Mouse (Mus musculus) liver, embryonic 11.5 days (tissue): Measurements from ENCODE around the gene Cspg5. TPM values are rescaled to one million over a fixed set of nuclear protein-coding genes. Genes with fewer than 3 reads are reported as not detected.

Experiments used
- ATAC-seq: fragments of 200-750 bp; cut with Nextera tagmentation; replicated peaks from 2 replicates; pipeline ENCODE4 v1.8.0; 2017; ENCODE audit warnings: moderate number of reproducible peaks, mild to moderate bottlenecking, moderate TSS enrichment, moderate library complexity; ENCODE audit not compliant: low FRiP score
- DNase-seq: peaks from one replicate; pipeline ENCODE4 v3.0.0-alpha.2; 2017; ENCODE audit warnings: low spot score
- H3K27ac ChIP-seq: fragments of 300-500 bp; sonication (generic); 2 replicates; pipeline ENCODE4 v1.5.1; 2014; ENCODE audit warnings: mild to moderate bottlenecking, low read depth, low read length, control low read depth
- H3K27me3 ChIP-seq: fragments of 300-500 bp; sonication (generic); replicated peaks from 2 replicates; pipeline ENCODE4 v1.6.1; 2014; ENCODE audit warnings: low read length, mixed read lengths; ENCODE audit not compliant: control insufficient read depth, insufficient read depth
- H3K36me3 ChIP-seq: fragments of 300-500 bp; sonication (generic); 2 replicates; pipeline ENCODE4 v1.6.1; 2014; ENCODE audit warnings: mild to moderate bottlenecking, low read length, moderate library complexity, mixed read lengths; ENCODE audit not compliant: control insufficient read depth, insufficient read depth
- H3K4me1 ChIP-seq: fragments of 300-500 bp; sonication (generic); replicated peaks from 2 replicates; pipeline ENCODE4 v1.6.1; 2014; ENCODE audit warnings: low read length, mixed read lengths; ENCODE audit not compliant: control insufficient read depth, insufficient read depth
- H3K4me2 ChIP-seq: fragments of 300-500 bp; sonication (generic); 2 replicates; pipeline ENCODE4 v1.6.1; 2014; ENCODE audit warnings: mild to moderate bottlenecking, control low read depth, moderate library complexity
- H3K4me3 ChIP-seq: fragments of 300-500 bp; sonication (generic); 2 replicates; pipeline ENCODE4 v1.5.1; 2014; ENCODE audit warnings: low read depth, low read length, control low read depth
- H3K9ac ChIP-seq: fragments of 300-500 bp; sonication (generic); 2 replicates; pipeline ENCODE4 v1.6.1; 2014; ENCODE audit warnings: low read depth, low read length, control low read depth
- H3K9me3 ChIP-seq: fragments of 300-500 bp; sonication (generic); 2 replicates; pipeline ENCODE4 v1.6.1; 2016; ENCODE audit warnings: low read length, inconsistent platforms, mixed read lengths; ENCODE audit not compliant: control insufficient read depth
- WGBS: fragments of 180-500 bp; shearing (Covaris S2); extraction: QIAGEN DNeasy Blood & Tissue Kit; methylation state at CpG from one replicate; pipeline ENCODE4 v1.1.7; 2014; 5-methylcytosine and 5-hydroxymethylcytosine counted together
- microRNA-seq: library from miRNA; unstranded; fragments of <30 nt; microRNA quantifications from one replicate; pipeline ENCODE4, GENCODE M21; 2017; ENCODE audit warnings: borderline number of aligned reads
- polyA plus RNA-seq: library from polyadenylated mRNA; unstranded; fragments of >200 nt; fragmentation: Nextera tagmentation; extraction: Ambion mirVana; gene quantifications from 2 replicates; pipeline ENCODE4 v1.2.1, GENCODE M21; 2014

Cspg5 gene
- polyA plus RNA-seq, 1 experiment from 2014 or later, result 0.21 TPM

DNA sequence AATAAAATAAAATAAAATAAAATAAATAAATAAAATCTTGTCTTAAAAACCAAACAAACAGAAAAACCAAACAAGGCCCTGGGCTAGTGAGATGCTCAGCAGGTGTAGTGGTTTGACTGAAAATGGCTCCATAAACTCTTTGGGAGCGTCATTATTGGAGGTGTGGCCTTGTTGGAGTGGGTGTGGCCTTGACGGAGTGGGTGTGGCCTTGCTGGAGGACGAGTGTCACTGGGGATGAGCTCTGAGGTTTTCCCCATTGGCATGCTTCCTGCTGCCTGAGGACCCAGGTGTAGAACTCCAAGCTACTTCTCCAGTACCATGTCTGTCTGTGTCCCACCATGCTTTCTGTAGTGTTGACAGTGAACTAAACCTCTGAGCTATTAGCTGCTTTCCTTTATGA, 51.2 kb downstream of the Cspg5 start:
- 37% methylated on average over 3 of the region's 3 CpGs for WGBS

DNA sequence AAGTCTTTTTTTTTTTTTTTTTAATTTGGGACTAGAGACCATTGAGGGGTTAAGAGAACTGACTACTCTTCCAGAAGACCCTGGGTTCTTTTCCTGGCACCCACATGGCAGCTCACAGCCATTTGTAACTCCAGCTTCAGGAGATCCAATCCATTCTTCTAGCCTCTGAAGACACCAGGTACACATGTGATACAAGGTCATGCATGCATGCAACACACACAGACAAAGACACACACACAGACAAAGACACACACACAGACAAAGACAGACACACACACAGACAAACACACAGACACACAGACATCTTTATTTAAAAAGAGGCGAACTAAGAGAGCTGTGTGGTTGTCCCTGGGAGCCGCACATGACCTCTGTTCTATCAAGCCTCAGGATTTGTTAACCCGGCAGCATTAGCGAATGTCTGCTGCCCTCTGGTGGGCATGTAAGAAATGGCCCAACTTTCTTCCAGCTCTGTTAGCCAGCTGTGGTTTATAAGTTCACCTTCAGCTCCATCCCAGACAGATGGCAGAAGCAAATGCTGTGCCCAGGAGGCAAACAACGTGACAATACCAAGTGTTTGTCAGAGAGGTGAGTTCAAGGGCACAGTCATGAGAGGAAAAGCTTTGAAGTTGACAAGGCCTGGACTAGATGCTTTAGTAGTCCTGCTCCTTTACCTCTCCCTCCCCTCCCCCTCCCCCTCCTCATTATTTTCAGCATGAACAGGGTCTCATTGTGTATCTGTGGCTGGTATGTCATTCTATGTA, 53.5 kb downstream of the Cspg5 start:
- ATAC-seq, result 0 out of 2 replicates have a peak, but pooled peaks have one; percentile 23
- 4% methylated on average over 5 of the region's 5 CpGs for WGBS
- no peak overlapping the region for H3K9ac ChIP-seq
- H3K4me3 ChIP-seq, result no peak overlapping the region
- H3K4me2 ChIP-seq, result no peak overlapping the region
- no peaks in the 10 kb centered on the region for H3K4me1 ChIP-seq
- H3K9me3 ChIP-seq, result no peaks in the 10 kb centered on the region; the same call in none of the 2 replicates
- DNase-seq, result peak; percentile 74
- no peaks in the 10 kb centered on the region for H3K27me3 ChIP-seq
- H3K27ac ChIP-seq, result no peak overlapping the region
- no peaks in the 10 kb centered on the region for H3K36me3 ChIP-seq

More for the DNA sequence above, 51.2 kb downstream of the Cspg5 start:
- Histone ChIP-seq H3K4me3 (no peak overlapping the region), H3K9me3 (no peaks in the 10 kb centered on the region), H3K9ac (no peak overlapping the region), H3K27ac (no peak overlapping the region), H3K36me3 (no peaks in the 10 kb centered on the region), H3K27me3 (no peaks in the 10 kb centered on the region), H3K4me1 (no peaks in the 10 kb centered on the region), H3K4me2 (no peak overlapping the region)
- no peak for ATAC-seq
- no peak for DNase-seq

GRCm38 (mm10) chr9:110304516-110304915, 60.9 kb downstream of the Cspg5 start:
- Histone ChIP-seq H3K4me3 (peak overlapping the region; percentile 54), H3K4me2 (peak overlapping the region; percentile 81), H3K9ac (peak overlapping the region; percentile 85), H3K27me3 (no peaks in the 10 kb centered on the region), H3K9me3 (no peaks in the 10 kb centered on the region; the same call in none of the 2 replicates), H3K4me1 (peaks cover 18% of the 10 kb centered on the region), H3K36me3 (no peaks in the 10 kb centered on the region), H3K27ac (peak overlapping the region; percentile 87)
- DNase-seq (no peak), ATAC-seq (0 out of 2 replicates have a peak, but pooled peaks have one; percentile 18)
- 6% methylated on average over 4 of the region's 4 CpGs for WGBS

- H3K4me3 ChIP-seq, result peak within 1 kb of the TSS; percentile 54
- peaks cover 18% of the 10 kb centered on the region for H3K4me1 ChIP-seq
- H3K27ac ChIP-seq, result peak within 1 kb of the TSS; percentile 87
- DNase-seq (peak; percentile 91), ATAC-seq (peak; percentile 98)
- H3K9ac ChIP-seq, result peak within 1 kb of the TSS; percentile 85
- peak within 1 kb of the TSS; percentile 81 for H3K4me2 ChIP-seq
- H3K36me3 ChIP-seq, result no peaks in the 10 kb centered on the region
- H3K27me3 ChIP-seq, result no peaks in the 10 kb centered on the region
- WGBS, result under 1% methylated on average over 46 of the region's 46 CpGs
- no peaks in the 10 kb centered on the region; the same call in none of the 2 replicates for H3K9me3 ChIP-seq
Measured at GRCm38 (mm10) chr9:110304969-110305651, 61.5 kb downstream of the Cspg5 start, which contains the start of gene Elp6. Gene Elp6, plus strand, starts transcription at chr9:110305173.

GRCm38 (mm10) chr9:110306371-110306770, 62.8 kb downstream of the Cspg5 start:
- peak overlapping the region; percentile 43 for H3K9ac ChIP-seq
- no peak for DNase-seq
- no peaks in the 10 kb centered on the region; the same call in 1 of the 2 replicates for H3K9me3 ChIP-seq
- ATAC-seq, result no peak
- 74% methylated on average over 5 of the region's 5 CpGs for WGBS
- H3K4me2 ChIP-seq, result peak overlapping the region; percentile 81
- peaks cover 5% of the 10 kb centered on the region; the same call in 1 of the 2 replicates for H3K36me3 ChIP-seq
- H3K27me3 ChIP-seq, result no peaks in the 10 kb centered on the region
- H3K27ac ChIP-seq, result peak overlapping the region; percentile 38; the same call in 1 of the 2 replicates
- H3K4me1 ChIP-seq, result peaks cover 18% of the 10 kb centered on the region
- H3K4me3 ChIP-seq, result peak overlapping the region; percentile 54; the same call in 1 of the 2 replicates

Small RNAs within 50 kb of the gene (microRNA-seq; reads per million reads assigned to microRNA genes)
- 881 reads per million, percentile 71 among the genes with 10 or more reads in this experiment for gene Mir6236

Other genes with a start within 250 kb of the Cspg5 start
- 69.1 and 72.5 TPM in 2 replicates for gene Smarcc1, start 126.1 kb upstream of the Cspg5 start, polyA plus RNA-seq
- gene Dhx30, start 126.0 kb upstream of the Cspg5 start, polyA plus RNA-seq, result 113 and 124 TPM in 2 replicates
- 27.7 TPM in 2 replicates for gene Elp6, start 61.4 kb downstream of the Cspg5 start, polyA plus RNA-seq
- gene Scap, start 89.5 kb downstream of the Cspg5 start, polyA plus RNA-seq, result 32.9 and 36.7 TPM in 2 replicates
- gene Ptpn23, start 164.4 kb downstream of the Cspg5 start, polyA plus RNA-seq, result 13.2 and 13.6 TPM in 2 replicates
- 16.6 and 19.0 TPM in 2 replicates for gene Ngp, start 176.0 kb downstream of the Cspg5 start, polyA plus RNA-seq
- 7.1 TPM in 2 replicates for gene Klhl18, start 232.9 kb downstream of the Cspg5 start, polyA plus RNA-seq
- gene Kif9, start 233.2 kb downstream of the Cspg5 start, polyA plus RNA-seq, result 0.66 and 1.0 TPM in 2 replicates